Mouse (Mus musculus): Measurements from ENCODE around the gene AB124611. TPM values are rescaled to one million over a fixed set of nuclear protein-coding genes. Genes with fewer than 3 reads are reported as not detected.
"Not testable (repeated sequence)": the region's sequence is repeated elsewhere in the genome, so short reads cannot be mapped to it uniquely, and the experiment has no call there.

AB124611 gene
- polyA plus RNA-seq, 1 experiment = 69.1 TPM

DNA sequence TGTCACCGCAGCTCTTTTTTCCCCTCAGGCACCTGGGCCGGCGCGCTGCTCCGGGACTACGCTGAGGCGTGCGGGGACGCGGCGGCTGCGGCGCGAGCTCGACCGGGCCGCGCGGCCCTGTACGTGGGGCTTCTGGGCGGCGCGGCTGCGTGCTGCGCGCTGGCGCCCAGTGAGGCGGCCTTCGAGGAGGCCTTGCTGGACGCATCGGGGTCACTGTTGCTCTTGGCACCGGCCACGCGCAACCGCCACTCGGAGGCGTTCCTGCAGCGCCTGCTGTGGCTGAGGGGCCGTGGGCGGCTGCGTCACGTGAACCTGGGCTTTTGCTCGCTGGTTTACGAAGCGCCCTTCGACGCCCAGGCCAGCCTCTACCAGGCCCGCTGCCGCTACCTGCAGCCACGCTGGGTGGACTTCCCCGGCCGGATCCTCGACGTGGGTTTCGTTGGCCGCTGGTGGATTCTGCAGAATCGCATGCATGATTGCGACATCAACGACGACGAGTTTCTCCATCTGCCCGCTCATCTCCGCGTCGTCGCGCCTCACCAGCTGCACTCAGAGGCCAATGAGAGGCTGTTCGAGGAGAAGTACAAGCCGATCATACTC lies 67.2 kb downstream of the AB124611 start:
- DNase-seq (ENCODE audit: low read depth in 1 of 2, low spot score in 2 of 2) = peak in 1 of 2 experiments; percentile 36
- Histone ChIP-seq H3K4me1 (ENCODE audit: control insufficient read depth, insufficient read depth, insufficient read length) (peaks cover 9% of the 10 kb centered on the region; the same call in 1 of the 2 replicates), H3K27me3 (ENCODE audit: control insufficient read depth, insufficient read depth, low read length) (no peaks in the 10 kb centered on the region), H3K27ac (ENCODE audit: insufficient read depth, low read length) (peak overlapping the region; percentile 66), H3K4me3 (ENCODE audit: extremely low read depth, insufficient read depth, insufficient read length) (peak overlapping the region; percentile 74), H3K36me3 (ENCODE audit: control insufficient read depth, insufficient read depth, low read length) (peaks cover 8% of the 10 kb centered on the region; the same call in 1 of the 2 replicates)
- whole genome bisulfite sequencing = under 1% methylated on average over 67 of the region's 69 CpGs
- TF ChIP-seq CTCF (IDR thresholded peaks at IDR 0.05; ENCODE audit: extremely low read depth, insufficient read depth, insufficient read length, insufficient replicate concordance) (no peak), POLR2A (IDR thresholded peaks at IDR 0.05; ENCODE audit: low read depth, low read length) (no peak)

DNA sequence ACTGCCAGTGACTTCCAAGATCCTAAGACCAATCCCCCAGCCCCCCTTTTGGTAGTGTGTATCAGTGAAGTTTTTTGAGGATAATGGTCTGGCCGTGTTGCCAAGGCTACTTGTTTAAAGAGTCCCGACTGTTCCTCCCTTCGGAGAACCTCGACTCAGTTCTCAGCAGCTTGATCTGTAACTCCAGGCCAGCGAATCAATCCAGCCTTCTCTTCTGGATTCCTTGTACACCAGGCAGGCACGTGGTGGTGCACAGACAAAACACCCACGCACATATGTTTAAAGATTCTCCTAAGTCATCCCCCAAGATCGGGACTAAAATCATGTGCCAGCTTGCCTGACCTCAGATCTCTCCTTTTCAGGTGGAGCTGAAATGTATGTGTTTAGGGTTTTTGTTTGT lies 68.4 kb downstream of the AB124611 start:
- H3K4me1 ChIP-seq (ENCODE audit: control insufficient read depth, insufficient read depth, insufficient read length); H3K4me3 ChIP-seq (ENCODE audit: extremely low read depth, insufficient read depth, insufficient read length); H3K27ac ChIP-seq (ENCODE audit: insufficient read depth, low read length); H3K36me3 ChIP-seq (ENCODE audit: control insufficient read depth, insufficient read depth, low read length); H3K27me3 ChIP-seq (ENCODE audit: control insufficient read depth, insufficient read depth, low read length); DNase-seq (ENCODE audit: low read depth in 1 of 2, low spot score in 2 of 2): not testable (repeated sequence)
- 90% methylated on average over 8 of the region's 8 CpGs for WGBS

GRCm38 (mm10) chr9:21594838-21595237 lies 68.9 kb downstream of the AB124611 start:
- peaks cover 9% of the 10 kb centered on the region; the same call in 1 of the 2 replicates for H3K4me1 ChIP-seq (ENCODE audit: control insufficient read depth, insufficient read depth, insufficient read length)
- no peak overlapping the region for H3K4me3 ChIP-seq (ENCODE audit: extremely low read depth, insufficient read depth, insufficient read length)
- H3K36me3 ChIP-seq (ENCODE audit: control insufficient read depth, insufficient read depth, low read length) = peaks cover 2% of the 10 kb centered on the region; the same call in 1 of the 2 replicates
- no peaks in the 10 kb centered on the region for H3K27me3 ChIP-seq (ENCODE audit: control insufficient read depth, insufficient read depth, low read length)
- 90% methylated on average over 2 of the region's 2 CpGs for WGBS
- H3K27ac ChIP-seq (ENCODE audit: insufficient read depth, low read length) = no peak overlapping the region
- DNase-seq (ENCODE audit: low read depth in 1 of 2, low spot score in 2 of 2) = no peak
- TF ChIP-seq CTCF (IDR thresholded peaks at IDR 0.05; ENCODE audit: extremely low read depth, insufficient read depth, insufficient read length, insufficient replicate concordance) (no peak), POLR2A (IDR thresholded peaks at IDR 0.05; ENCODE audit: low read depth, low read length) (no peak)

Other genes with a start within 250 kb of the AB124611 start
- 40.8 and 43.1 TPM in 2 replicates for gene Kri1, start 238.2 kb upstream of the AB124611 start, polyA plus RNA-seq (2012; rRNA removed)
- 87.4 and 115 TPM in 2 replicates for gene Cdkn2d, start 234.8 kb upstream of the AB124611 start, polyA plus RNA-seq (2012; rRNA removed)
- gene Ap1m2, start 213.8 kb upstream of the AB124611 start, polyA plus RNA-seq (2012; rRNA removed) = 2.0 and 2.5 TPM in 2 replicates
- gene Slc44a2, start 205.5 kb upstream of the AB124611 start, polyA plus RNA-seq (2012; rRNA removed) = 166 and 184 TPM in 2 replicates
- 54.2 and 59.6 TPM in 2 replicates for gene Ilf3, start 158.3 kb upstream of the AB124611 start, polyA plus RNA-seq (2012; rRNA removed)
- gene Qtrt1, start 114.3 kb upstream of the AB124611 start, polyA plus RNA-seq (2012; rRNA removed) = 38.7 and 63.6 TPM in 2 replicates
- gene Dnm2, start 101.3 kb upstream of the AB124611 start, polyA plus RNA-seq (2012; rRNA removed) = 223 and 245 TPM in 2 replicates
- gene Tmed1, start 15.9 kb upstream of the AB124611 start, polyA plus RNA-seq (2012; rRNA removed) = 10.5 and 13.5 TPM in 2 replicates
- gene Carm1, start 20.7 kb downstream of the AB124611 start, polyA plus RNA-seq (2012; rRNA removed) = 59.3 and 87.8 TPM in 2 replicates
- 14.9 and 17.6 TPM in 2 replicates for gene Timm29, start 66.5 kb downstream of the AB124611 start, polyA plus RNA-seq (2012; rRNA removed)
- gene Yipf2, start 66.7 kb downstream of the AB124611 start, polyA plus RNA-seq (2012; rRNA removed) = 22.0 and 29.0 TPM in 2 replicates
- gene Smarca4, start 90.0 kb downstream of the AB124611 start, polyA plus RNA-seq (2012; rRNA removed) = 30.2 and 44.3 TPM in 2 replicates
- 19.4 and 23.6 TPM in 2 replicates for gene Ldlr, start 197.3 kb downstream of the AB124611 start, polyA plus RNA-seq (2012; rRNA removed)
- gene Spc24, start 234.1 kb downstream of the AB124611 start, polyA plus RNA-seq (2012; rRNA removed) = 9.0 and 11.6 TPM in 2 replicates